Mouse (Mus musculus): ENCODE data around the gene Hcrt.
A peak's percentile ranks its signal among the peaks of the same experiment; 100 is the strongest.

The Hcrt gene

DNA sequence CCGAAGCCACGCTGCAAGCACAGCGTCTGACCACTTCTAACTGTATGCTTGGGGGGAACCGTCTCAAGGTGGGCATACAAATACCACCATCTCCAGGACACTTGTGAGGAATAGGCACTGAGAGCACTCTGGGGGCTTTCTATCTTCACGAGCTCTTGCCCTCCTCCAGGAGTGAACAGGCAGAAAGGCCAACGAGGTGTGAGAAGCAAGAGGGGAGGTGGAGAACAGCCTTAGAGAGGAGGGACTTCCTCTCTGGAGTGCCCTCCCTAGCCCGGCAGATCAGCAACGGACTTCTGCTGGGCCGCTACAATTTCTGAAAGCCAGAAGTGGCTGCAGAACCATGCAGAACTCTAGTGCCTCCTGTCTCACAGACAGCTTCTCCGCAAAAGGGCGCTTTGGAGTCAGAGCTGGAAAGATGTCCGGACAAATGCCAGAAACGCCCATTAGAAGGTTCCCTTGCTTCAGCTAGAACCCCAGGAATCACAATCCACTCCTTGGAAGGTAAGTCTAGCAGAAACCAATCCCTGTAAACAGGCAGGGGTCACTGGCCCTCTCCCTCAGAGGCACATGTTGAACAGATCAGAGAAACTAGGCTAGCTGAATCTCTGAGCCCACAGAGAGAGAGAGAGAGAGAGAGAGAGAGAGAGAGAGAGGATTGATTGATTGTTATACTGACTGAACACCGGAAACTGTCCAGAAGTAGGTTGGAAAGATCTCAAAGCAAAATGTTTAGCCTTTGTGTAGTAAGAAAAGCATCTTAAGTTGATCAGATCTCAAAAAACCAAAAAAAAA is 26.6 kb downstream of the Hcrt start:
- no peak for DNase-seq (ENCODE audit: extremely low spot score)

DNA sequence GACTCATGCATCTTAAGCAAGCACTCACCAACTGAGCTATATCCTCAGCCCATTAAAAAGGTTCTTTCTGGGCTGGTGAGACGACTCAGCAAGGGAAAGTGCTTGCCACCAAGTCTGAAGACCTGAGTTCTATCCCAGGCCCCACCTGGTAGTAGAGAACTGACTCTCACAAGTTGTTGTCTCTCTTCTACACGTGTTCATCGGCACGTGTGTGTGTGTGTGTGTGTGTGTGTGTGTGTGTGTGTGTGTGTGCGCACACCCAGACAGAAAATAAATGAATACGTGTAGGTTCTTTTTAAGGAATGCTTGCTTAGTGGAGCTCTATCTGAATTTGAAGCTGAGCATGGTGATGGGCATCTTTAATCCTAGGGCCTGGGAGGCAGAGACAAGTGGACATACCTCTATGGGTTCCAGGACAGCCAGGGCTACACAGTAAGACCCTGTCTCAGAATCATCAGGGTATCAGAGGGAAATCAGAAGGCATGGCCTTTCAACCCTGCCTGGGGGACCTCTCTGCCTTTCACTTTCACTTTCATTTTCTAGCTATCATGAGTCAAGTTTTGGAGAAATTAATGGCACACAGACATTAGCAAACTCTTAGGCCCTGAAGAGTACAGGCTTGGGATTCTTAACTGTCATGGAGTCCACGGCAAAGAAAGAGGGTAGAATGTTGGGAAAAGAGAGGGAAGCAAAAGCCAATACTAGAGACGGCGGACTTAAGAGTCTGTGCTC is 27.4 kb downstream of the Hcrt start:
- no peak for DNase-seq (ENCODE audit: extremely low spot score)

DNA sequence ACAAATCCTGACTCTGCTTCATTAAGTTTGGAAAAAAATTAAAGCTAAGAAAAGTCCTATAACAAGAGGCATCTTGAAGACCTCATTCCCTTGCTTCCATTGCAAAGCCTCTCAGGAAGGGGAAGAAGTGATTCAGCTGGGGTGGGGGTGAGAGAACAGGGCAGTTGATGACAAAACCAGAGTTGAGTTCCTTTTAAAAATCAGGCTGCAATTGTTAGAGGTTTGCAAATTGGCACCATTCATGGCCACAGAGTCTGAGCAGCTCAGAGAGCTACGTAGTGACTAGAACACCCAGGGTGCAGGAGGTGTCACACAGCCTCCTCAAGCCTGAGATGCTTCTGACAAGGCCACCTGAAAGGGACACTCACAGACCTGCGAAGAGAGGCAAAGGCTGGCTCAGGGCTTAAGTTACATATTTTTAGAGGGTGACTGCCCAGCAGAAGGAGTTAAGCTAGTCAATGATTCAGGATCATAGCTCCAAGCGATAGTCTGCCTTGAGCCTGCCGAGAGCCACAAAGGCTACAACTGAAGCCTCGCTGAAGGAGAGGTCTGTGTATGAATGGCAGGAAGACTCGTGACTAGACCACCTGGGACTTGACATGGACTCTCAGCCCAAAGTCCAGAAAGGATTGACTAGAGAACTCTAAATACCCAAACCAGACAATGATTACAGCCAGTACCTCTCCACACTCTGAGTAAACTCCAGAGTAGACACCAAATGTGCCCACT is 32.1 kb downstream of the Hcrt start:
- no peak for DNase-seq (ENCODE audit: extremely low spot score)

DNA sequence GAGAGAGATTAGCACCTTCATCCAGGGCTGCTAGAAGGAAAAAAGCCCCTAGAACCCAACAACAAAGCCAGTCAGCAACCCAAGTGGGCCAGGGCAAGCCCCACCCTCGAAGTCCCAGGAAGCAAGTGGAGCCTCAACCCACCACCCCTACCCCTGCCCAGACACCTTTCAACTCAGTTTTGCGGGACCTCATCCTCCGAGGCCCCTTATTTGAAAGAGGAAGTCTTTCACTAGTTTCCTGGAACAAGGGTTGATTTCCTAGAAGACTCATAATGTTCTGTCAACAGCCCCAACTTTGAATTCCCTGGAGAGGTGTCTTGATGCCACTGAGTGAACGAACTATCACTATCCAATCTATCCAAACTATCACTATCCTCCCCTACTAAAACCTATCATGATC is 32.8 kb downstream of the Hcrt start:
- no peak for DNase-seq (ENCODE audit: extremely low spot score)

DNA sequence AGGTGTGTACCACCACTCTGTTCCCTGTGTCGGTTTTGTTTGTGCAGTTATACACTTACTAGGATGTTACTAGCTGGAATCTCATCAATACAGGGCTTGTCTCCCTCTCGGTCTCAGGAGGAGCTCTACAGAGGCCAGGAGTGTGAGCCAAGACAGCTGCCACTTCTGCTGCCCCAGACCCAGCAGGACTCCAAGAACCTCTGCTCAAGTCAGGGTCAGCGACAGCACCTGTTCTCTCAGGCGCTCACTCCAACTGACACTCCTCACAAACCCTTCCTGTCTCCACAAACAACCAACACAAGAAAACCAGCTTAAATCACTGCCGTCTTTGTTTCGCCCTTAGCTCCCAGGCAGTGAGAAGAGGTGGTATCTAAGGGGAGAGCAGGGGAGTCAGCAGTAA is 34.1 kb downstream of the Hcrt start:
- no peak for DNase-seq (ENCODE audit: extremely low spot score)

DNA sequence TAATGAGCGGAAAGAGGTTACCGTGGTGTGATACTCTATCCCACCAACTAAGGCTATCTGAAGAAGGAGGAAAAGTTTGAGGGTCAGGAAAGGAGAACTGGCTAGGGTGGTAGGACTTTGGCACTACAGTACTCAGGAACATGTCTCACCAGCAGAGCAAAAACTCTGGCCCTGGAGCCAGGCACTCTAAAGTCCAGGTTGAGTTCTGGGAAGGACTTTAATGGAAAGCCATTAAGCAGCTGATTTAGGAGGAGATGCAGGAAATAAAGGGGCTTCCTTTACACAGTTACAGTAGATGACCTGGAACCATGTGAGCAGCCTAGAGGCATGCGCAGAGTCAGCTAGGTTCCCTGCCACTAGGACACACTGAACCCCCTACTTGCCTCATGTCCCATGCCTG is 35.5 kb downstream of the Hcrt start:
- no peak for DNase-seq (ENCODE audit: extremely low spot score)

DNA sequence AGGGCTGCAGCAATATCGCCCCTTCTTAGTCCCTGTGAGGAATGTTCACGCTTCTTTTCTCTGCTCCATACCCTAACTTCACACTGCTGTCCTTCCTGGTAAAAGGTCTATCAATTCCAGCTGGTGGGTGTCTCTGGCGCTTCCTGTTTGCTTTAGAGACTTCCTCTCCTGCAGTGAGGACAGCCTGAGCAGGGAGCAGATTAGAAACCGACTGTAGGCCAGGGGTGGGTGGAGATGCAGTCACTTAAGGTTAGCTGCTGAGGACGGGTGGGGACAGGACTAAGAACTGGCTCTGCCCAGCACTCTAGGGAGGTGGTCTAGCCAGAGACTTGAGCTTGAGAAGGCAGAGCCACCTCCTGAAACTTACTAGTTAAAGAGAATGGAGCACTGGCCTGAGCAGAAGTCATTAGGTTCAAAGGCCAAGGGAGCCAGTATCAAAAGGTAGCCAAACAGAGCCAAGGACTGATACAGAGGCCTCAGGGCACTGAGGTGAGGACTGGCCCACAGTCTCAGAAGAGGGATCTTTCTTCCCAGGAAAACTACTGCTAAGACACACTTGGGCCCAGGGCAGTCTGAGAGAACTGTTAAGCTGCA is 37.7 kb downstream of the Hcrt start:
- DNase-seq (ENCODE audit: extremely low spot score): no peak

DNA sequence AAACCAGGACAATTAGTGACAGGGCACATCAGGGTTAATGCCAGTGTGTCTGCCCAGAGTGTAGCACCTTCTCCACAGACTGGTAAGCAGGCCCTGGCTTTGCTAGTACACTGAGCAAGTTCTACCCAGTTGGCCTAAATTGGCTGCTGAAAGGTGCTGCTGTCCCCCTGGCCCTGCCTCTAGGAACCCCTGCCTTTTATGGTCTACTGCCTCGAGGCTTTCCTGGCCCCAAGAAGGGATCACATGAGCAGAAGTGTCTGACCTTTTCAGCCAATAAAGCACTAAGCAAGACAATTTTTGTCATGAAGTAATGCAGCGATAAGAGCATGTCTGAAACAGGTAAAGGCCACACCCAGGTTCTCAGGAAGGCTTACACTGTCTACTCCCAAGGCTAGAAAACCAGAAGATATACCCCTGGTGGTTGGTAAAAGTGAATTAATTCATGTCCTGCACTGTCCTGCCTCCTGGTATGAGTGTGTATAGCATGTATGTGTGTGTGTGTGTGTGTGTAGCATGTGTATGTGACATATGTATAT is 40.2 kb downstream of the Hcrt start:
- DNase-seq (ENCODE audit: extremely low spot score): no peak

DNA sequence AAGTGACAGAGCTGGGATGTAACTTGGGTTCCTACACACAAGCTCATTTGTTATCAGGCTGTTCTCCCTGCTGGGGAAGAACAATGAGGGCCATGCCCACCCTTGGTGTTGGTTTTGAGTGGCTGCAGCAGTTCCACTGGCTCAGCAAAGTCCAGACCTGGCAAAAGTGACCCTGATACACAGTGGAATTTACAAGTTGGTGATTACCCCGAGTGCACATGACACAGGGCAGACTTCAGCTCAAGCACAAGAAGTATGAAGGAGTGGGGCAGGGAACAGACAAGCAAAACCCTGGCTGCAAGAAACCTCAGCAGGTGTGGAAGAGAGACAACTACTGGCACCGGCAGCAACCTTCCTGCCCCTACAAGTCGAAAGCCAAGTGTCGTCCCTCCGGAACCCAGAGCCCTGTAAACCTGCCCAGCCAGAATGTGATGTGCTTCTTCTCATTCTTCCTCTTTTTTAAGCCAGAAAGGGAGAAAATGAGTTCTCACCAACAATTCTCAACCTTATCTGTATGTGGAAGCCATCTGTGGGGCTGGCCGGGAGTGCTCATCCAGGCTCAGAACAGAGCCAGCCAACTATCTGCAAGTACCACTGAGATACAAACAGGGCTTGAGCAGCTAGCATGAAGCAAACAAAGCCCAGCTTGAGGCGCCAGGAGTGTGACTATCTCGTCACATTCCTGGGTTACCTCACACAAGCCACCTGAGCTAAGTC is 40.8 kb downstream of the Hcrt start:
- DNase-seq (ENCODE audit: extremely low spot score): no peak

DNA sequence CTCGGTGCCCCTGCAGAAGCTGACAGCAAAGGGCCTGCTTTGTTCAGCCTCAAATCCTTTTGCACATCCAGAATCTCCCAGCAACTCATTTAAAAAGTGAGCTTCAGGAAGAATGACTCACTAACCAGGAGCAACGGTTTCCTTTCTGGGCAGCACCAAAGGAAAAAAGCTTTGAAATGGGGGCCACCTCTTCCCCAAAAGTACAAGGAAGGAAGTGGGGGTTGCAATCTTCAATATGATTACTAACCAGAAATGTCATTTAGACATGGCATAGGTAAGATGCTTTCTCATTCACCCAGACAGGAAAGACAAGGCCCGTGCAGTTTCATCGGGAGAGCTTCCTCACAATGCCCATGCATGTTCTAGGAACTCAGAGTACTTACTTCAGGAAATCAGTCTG is 41.5 kb downstream of the Hcrt start:
- DNase-seq (ENCODE audit: extremely low spot score): no peak

DNA sequence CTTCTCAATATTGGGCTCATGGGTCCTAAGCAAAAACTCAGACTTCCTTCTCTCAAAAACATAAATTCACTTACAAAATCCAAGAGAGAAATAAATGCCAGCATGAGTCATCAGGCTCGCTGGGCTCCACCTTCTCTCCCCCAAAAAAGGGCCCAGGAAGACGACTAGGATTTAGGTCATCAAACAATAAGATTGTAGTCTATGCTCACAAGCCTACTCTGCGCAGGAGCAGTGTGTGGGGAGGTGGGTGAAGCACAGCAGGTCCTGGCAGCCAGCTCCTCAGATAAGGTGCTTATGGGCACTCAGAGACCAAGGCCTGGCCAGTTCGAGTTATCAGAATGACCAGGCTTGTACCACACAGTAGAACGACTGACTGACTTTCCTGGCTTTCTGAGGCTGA is 42.4 kb downstream of the Hcrt start:
- DNase-seq (ENCODE audit: extremely low spot score): no peak

DNA sequence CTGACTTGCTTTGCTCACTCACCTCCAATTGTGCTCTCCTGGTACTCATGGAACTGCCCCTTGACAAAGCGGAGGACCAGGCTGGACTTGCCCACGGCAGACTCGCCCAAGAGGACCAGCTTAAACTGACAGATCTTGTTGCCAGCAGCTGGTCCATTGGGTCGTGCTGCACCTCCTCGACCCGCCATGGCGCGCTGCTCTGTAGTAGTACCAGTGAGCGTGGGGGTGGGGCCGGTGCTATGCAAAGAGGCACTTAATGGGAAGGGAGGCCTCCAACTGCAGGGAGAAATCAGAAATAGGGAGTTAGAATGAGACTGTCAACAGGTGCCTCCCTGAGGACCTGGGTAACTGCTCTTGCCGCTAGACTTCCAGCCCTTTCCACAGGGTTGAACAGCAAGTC is 42.8 kb downstream of the Hcrt start:
- no peak for DNase-seq (ENCODE audit: extremely low spot score)

DNA sequence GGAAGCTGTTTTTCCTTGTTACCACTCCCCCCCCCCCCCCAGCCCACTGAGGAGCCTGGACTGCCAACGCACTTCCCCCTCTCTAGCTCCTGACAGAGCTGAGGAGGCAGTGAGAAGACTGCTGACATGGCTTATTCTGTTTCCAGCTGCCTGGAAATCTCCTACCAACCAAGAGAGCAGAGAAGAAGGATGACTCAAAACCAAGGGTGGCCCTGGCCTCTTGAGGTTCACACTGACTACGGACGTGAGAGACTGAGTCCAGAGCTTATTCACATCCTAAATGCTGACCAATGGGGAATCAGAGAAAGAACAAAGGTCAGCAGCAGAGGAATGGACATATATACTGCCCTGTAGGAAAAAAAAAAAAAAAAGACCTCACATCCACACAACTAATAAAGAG is 43.4 kb downstream of the Hcrt start:
- DNase-seq (ENCODE audit: extremely low spot score): no peak

DNA sequence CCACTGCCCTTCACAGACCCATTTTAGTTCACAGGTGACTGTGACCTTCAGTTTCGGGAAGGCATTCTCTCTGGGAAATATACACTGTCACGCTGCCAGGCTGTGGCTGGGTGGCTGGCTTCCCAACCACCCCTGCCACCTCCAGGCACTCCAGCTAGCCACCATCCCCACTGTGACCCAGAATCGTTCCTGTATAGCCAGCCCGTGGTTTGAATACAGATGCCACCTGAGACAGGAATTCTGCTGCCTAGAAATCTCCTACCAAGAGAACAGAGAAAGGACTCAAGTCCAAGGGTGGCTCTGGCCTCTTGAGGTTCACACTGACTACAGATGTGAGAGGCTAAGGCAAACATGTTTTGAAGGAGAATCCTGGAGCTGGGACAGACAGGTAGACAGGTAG is 43.9 kb downstream of the Hcrt start:
- no peak for DNase-seq (ENCODE audit: extremely low spot score)

DNA sequence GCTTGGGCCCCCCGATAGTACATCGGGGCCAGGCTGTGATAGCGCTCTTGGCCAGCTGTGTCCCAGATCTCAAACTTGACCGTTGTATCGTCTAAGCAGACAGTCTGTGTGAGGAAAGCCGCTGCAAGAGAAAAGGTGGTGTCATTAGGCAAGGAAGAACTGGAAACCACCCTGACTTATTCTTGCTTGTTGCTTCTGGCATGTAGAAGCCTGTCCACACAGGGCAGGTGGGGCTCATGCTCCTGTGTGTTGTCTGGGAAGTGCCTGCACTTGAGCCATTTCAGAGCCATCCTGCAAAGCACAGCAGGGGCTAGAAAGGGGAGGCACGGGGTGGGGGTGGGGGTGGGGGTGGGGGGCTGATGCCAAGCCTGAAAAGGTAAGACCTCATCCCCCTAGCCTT is 44.3 kb downstream of the Hcrt start:
- no peak for DNase-seq (ENCODE audit: extremely low spot score)

DNA sequence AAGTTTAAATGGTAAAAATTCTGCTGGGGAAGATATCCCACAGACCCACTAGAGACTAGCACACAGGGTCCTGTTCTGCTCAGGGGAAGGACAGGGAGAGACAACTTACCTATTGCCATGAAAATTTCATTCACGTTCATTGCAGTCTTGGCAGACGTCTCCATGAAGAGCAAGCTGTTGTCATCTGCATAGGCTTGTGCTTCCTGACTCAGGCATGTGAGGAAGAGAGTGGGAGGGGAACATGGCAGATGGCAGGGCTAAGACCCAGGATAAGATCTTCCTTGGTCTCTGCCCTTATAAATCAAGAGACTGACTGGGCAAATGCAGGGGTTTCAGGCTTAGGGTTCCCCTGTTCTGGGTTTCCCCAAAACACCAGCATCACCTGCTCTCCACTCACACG is 46.1 kb downstream of the Hcrt start:
- no peak for DNase-seq (ENCODE audit: extremely low spot score)

DNA sequence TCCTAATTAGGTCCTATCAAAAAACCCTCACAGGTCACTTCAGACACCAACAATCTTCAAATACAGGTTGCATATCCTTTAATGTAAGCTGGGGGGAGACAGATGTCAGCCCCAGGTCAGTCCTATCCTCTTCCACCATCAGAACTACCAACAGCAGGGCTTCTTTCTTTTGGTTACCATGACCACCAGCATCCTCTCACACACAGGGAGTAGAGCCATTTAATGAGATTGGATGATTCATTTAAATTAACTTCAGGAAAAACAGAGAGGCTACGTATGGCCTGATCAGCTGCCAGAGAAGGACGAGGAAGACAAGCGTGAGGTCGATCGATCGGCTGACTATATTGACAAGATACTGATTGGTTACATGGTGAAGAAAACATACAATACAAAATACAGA is 47.8 kb downstream of the Hcrt start:
- no peak for DNase-seq (ENCODE audit: extremely low spot score)

DNA sequence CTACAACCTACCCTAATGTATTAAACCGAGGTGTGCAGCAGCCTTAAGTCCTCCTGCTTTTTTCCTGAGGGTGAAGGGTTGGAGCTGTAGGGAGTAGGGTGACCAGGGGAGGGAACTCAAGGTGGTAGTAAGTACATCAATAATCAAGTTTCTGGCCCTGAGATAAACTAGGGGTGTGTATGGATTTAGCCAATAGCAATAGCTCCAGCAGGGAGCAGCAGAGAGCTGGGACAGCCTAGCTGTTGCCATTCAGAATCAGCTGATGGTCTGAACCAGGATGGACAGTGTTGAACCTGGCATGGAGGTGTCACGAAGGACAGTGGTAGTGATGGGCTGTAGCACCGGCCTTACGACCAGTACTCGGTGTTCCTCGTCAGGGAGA is 48.2 kb downstream of the Hcrt start:
- DNase-seq (ENCODE audit: extremely low spot score): peak; percentile 65

DNA sequence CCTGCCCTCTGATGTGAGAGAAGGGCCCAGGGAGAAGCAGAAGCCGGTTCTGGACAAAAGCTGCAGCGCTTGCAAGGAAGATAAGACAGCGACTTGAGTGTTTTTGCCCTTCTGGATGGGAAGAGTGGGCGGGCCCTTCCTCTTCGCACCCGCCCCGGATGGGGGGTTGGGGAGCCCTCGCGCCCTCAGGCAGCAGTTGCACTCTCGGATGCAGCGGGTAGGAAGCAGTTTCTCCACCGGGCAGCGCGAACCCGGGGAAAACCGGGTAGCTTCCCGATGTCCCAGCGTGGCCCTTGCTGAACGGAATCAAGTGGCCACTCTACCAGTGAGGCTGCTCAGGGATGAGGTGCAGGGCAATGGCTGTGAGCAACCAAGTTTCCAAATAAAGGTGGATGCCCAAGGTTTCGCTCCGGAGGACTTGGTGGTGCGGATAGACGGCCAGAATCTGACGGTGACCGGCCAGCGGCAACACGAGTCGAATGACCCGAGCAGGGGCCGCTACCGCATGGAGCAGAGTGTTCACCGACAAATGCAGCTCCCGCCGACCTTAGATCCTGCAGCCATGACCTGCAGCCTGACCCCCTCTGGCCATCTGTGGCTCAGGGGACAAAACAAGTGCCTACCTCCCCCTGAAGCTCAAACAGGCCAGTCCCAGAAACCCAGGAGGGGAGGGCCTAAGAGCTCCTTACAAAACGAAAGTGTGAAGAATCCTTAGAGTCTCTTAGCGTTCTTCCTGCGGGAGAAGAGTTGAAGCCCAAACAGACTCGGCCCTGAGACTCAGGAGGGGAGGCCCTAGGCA is 48.8 kb downstream of the Hcrt start, which contains the start of gene Hspb9:
TSS of gene Hspb9 (plus strand) at position 116 of the 799 bp plus-strand sequence.
- DNase-seq (ENCODE audit: extremely low spot score): peak; percentile 79

DNA sequence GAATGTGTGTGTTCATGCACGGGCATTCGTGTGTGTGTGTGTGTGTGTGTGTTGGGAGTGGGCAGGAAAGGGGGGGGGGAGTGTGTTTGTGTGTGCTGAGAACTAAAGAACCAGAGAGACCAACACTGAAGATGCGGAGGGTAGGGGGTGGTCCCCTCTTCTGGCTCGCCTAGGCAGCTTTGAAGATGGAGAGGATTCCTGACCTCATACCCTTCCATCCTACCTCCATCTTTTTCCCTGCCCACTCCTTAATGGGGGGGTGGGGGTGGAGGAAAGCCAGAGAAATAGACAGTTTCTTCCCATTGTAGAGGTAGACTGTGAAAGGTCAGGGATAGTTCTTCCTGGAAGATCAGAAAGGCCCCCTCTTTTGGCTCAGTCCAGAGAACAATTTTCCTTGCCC is 49.6 kb downstream of the Hcrt start:
- peak; percentile 27 for DNase-seq (ENCODE audit: extremely low spot score)
